Mouse (Mus musculus) brown adipose tissue, adult 24 weeks (tissue): ENCODE measurements around the gene Mrpl24. TPM values are rescaled to one million over a fixed set of nuclear protein-coding genes. Genes with fewer than 3 reads are reported as not detected.
"Not testable (repeated sequence)": the region's sequence is repeated elsewhere in the genome, so short reads cannot be mapped to it uniquely, and the experiment has no call there.

Experiments
- H3K27ac ChIP-seq: fragments of 200-500 bp; replicated peaks from 2 replicates; pipeline ENCODE4 v1.5.1; 2012; ENCODE audit warnings: low read depth, mild to moderate bottlenecking, low read length
- H3K4me1 ChIP-seq: fragments of 200-500 bp; 2 replicates; pipeline ENCODE4 v1.6.1; 2012; ENCODE audit warnings: low read length, mixed read lengths; ENCODE audit not compliant: control insufficient read depth, insufficient read depth, insufficient read length
- H3K4me3 ChIP-seq: fragments of 200-500 bp; 2 replicates; pipeline ENCODE4 v1.5.1; 2012; ENCODE audit warnings: low read depth, mild to moderate bottlenecking, low read length, moderate library complexity; ENCODE audit not compliant: insufficient read depth
- polyA plus RNA-seq: library from polyadenylated mRNA; stranded (reverse); fragments of >200 nt; gene quantifications from 2 replicates; pipeline ENCODE4 v1.2.4, GENCODE M21; 2012; ENCODE audit not compliant: missing spikeins, insufficient read depth, insufficient read length

Mrpl24 gene
- polyA plus RNA-seq: 158 and 172 TPM in 2 replicates

GRCm38 (mm10) chr3:87919336-87920108 lies at the start of gene Mrpl24:
Gene Mrpl24, plus strand, starts transcription at chr3:87919506.
- Histone ChIP-seq H3K4me1 (no peaks in the 10 kb centered on the region), H3K4me3 (peak within 1 kb of the TSS; percentile 79), H3K27ac (peak within 1 kb of the TSS; percentile 72)

GRCm38 (mm10) chr3:87877730-87878129 lies 41.6 kb upstream of the Mrpl24 start:
- no peak overlapping the region for H3K4me3 ChIP-seq
- H3K4me1 ChIP-seq: no peaks in the 10 kb centered on the region; the same call in 1 of the 2 replicates
- H3K27ac ChIP-seq: no peak overlapping the region

- H3K27ac ChIP-seq: no peak overlapping the region
- H3K4me3 ChIP-seq: peak overlapping the region; percentile 78
- peaks cover 8% of the 10 kb centered on the region; the same call in 1 of the 2 replicates for H3K4me1 ChIP-seq
These were observed 35.0 kb upstream of the Mrpl24 start for GRCm38 (mm10) chr3:87884291-87884690.

- peak overlapping the region; percentile 78 for H3K4me3 ChIP-seq
These were observed 34.5 kb upstream of the Mrpl24 start for GRCm38 (mm10) chr3:87884708-87885251.

GRCm38 (mm10) chr3:87885281-87886003 lies 33.9 kb upstream of the Mrpl24 start, which contains the start of gene Prcc:
Gene Prcc, minus strand, starts transcription at chr3:87885608.
- Histone ChIP-seq H3K4me1 (peaks cover 8% of the 10 kb centered on the region; the same call in 1 of the 2 replicates), H3K4me3 (peak within 1 kb of the TSS; percentile 78), H3K27ac (peak within 1 kb of the TSS; percentile 78)

More at GRCm38 (mm10) chr3:87884708-87885251, 34.5 kb upstream of the Mrpl24 start:
- peaks cover 8% of the 10 kb centered on the region; the same call in 1 of the 2 replicates for H3K4me1 ChIP-seq
- peak overlapping the region; percentile 78 for H3K27ac ChIP-seq

- Histone ChIP-seq H3K4me1 (peaks cover 8% of the 10 kb centered on the region; the same call in 1 of the 2 replicates), H3K4me3 (peak overlapping the region; percentile 66), H3K27ac (no peak overlapping the region)
These were observed 33.3 kb upstream of the Mrpl24 start for GRCm38 (mm10) chr3:87886004-87886365.

GRCm38 (mm10) chr3:87886416-87886815 lies 32.9 kb upstream of the Mrpl24 start:
- H3K4me3 ChIP-seq: peak overlapping the region; percentile 13; the same call in 1 of the 2 replicates
- H3K27ac ChIP-seq: no peak overlapping the region
- peaks cover 8% of the 10 kb centered on the region; the same call in 1 of the 2 replicates for H3K4me1 ChIP-seq

- H3K27ac ChIP-seq: not testable (repeated sequence)
These were observed 31.9 kb upstream of the Mrpl24 start for GRCm38 (mm10) chr3:87887400-87887799.

GRCm38 (mm10) chr3:87891481-87891880 lies 27.8 kb upstream of the Mrpl24 start:
- Histone ChIP-seq H3K4me1 (no peaks in the 10 kb centered on the region), H3K4me3 (no peak overlapping the region), H3K27ac (no peak overlapping the region)

More at GRCm38 (mm10) chr3:87887400-87887799, 31.9 kb upstream of the Mrpl24 start:
- H3K4me3 ChIP-seq, H3K4me1 ChIP-seq: not testable (repeated sequence)

- Histone ChIP-seq H3K4me1 (no peaks in the 10 kb centered on the region), H3K4me3 (no peak overlapping the region), H3K27ac (no peak overlapping the region)
These were observed 25.9 kb upstream of the Mrpl24 start for GRCm38 (mm10) chr3:87893367-87893905.

- Histone ChIP-seq H3K4me3 (no peak overlapping the region), H3K27ac (no peak overlapping the region), H3K4me1 (no peaks in the 10 kb centered on the region)
These were observed 20.0 kb upstream of the Mrpl24 start for GRCm38 (mm10) chr3:87899266-87899665.

GRCm38 (mm10) chr3:87899776-87900175 lies 19.5 kb upstream of the Mrpl24 start:
- no peak overlapping the region for H3K27ac ChIP-seq
- H3K4me1 ChIP-seq: no peaks in the 10 kb centered on the region
- no peak overlapping the region for H3K4me3 ChIP-seq

GRCm38 (mm10) chr3:87901036-87901624 lies 18.2 kb upstream of the Mrpl24 start:
- Histone ChIP-seq H3K4me1 (no peaks in the 10 kb centered on the region), H3K27ac (no peak overlapping the region), H3K4me3 (no peak overlapping the region)

GRCm38 (mm10) chr3:87901959-87902358 lies 17.3 kb upstream of the Mrpl24 start:
- not testable (repeated sequence) for H3K4me1 ChIP-seq, H3K4me3 ChIP-seq, H3K27ac ChIP-seq
